Mouse (Mus musculus): ENCODE results near the gene Lpin2.

Gene Lpin2

DNA sequence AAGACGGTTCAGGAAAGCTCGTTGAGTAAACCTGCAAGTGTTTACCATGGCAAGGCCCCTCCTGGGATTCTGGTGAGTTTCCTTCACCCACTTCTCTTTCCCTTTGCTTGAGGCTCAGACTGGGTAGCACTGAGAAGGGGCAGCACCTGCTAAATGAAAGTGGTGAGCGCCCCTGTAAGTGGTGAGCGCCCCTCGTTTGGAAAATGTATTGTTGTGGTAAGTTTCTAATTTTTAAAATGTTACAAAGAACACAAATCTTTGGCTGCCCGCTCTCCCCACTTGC is 22.4 kb downstream of the Lpin2 start:
- DNase-seq = no peak

DNA sequence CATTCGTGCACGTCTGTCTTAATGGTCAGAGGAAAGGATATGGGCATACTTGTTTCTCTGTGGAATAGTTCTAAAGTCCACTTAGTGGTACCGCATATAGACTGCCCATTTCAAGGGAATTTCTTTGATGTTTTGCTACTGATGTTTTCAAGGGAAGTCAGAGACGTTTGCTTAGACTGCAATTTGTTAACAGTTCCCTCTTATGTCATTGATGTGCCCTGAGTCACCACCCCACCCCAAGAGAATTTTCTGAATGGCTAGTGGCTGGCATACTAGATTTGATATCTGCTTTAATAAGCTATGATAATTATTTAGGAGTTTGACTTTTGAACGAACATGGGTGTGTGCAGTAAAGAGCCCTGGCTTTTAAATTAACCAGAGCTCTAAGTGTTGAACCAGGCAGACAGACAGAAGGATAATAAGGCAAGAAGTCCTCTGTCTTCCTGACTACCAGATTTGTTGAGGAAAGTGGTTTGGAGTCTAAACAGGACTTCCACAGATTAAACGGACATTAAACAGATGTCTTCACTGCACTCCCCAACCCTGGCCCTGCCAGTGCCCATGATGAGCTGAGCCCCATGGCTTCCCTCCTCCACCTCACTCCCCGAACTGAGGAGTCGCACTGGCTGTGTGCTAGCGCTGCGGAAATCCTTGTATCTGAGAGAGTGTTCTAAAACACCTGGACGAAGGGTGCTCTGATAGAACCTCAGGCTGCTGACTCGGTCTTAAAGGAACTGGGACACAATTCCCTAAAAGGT is 24.0 kb downstream of the Lpin2 start:
- no peak for DNase-seq

DNA sequence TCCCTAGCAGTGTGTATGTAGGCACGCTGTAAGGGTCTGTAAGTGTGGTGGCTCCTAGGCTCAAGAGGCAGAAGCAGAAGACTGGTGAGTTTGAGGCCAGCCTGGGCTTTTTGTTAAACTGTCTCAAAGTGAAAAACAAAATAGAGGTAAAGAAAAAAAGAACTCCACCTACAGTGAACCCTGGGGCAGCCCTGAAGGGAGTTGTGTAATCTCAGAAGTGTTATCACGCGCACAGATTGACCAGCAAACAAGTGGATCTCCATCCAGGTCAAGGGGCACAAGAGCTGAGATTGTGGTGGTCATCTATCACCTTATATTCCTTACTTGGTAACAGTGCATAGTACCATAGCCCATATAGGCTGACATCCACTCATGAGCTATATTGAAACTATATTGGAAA is 24.9 kb downstream of the Lpin2 start:
- DNase-seq = no peak

DNA sequence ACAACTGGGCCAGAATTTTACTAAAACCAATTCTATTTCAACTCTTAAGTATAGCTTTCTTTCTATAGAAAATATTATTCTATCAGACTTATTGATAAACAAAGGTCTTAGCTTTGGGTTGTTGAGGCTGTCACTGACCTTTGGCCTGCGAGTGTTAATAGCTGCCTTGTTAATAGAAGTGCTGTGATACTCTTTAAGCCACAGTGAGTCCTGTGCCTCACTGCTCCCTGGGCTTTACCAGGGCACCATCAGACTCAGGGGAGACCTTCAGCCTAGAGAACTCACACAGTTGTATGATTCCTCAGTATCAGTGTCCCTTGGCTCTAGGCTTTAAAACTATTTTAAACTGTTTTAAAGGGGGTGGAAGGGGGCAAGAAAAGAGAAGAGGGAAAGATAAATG is 26.0 kb downstream of the Lpin2 start:
- DNase-seq = no peak

DNA sequence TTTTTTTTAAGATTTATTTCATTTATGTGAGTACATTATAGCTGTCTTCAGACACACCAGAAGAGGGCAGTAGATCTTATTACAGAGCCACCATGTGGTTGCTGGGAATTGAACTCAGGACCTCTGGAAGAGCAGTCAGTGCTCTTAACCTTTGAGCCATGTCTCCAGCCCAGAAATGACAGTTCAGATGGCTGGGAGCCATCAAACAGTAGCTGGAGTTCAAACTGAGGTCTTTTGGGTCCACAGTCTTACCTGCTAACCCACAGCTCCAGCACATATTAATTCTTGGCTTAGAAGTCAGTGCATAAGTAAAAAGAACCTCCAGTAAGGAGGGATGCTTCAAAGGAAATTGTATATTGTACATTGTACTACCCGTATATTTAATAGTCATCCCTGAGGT is 26.6 kb downstream of the Lpin2 start:
- no peak for DNase-seq

DNA sequence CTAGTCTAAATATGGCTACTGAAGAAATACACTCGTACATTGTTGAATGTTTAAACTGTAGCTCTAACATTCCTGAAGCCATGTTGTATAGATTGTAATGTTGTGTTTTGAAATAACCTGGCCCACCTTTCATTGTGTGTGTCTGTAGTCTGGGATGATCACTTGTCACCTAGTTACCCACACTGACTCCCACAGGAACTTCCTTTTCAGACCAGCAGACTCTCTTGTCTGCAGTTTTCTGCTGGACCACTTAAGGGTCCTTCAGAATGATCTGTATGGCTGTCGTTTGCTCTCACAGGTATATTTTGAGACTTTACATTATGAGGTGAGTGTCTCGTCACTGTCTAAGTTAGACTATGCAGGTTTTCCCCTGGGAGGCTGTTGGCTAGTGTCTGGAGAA is 27.6 kb downstream of the Lpin2 start:
- DNase-seq = no peak

DNA sequence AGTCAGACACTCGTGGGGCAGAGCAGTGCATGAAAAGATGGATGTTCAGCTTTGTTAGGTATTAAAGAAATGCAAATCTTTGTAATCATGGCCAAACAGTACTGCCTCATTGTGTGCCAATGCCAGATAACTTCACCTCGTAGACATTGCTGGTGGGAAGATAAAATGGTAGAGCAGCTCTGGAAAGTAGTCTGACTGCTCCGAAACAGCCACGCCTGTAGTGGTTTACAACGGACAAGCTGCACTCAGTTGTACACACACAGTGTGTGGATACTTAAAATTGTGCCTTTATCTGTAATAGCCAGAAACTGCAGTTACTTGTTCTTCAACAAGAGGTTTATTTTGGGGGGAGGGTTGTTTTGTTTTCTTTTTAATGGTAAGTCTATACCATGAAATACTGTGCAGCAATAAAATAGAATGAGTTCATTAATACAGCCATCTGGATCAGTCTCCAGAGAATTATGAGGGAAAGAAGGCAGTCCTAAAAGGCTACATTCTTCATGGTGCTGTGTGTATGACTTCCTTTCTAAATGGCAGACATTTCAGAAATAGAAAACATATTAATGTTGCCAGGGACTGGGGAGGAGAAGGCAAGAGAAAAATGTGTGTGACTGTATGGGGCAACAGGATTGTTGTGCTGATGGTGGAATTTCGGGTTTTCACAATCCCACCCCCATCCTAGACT is 29.7 kb downstream of the Lpin2 start:
- no peak for DNase-seq

DNA sequence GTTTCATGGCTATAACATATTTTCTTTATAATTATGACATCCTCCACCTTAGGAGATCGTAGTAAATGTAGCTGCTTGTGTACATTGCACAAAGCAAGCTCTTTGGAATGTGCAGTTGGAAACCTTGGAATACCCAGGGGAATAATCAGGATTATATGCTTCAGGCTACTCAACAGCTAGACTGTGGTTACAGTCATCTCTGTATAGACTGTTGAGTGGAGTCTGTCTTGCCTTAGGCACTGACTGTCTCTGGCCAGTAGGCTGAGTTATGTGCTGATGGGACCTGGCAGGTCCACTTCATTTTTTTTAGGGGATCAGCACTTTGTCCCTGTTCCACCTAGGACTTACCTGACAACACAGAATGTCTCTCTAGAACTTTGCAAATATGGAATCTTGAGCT is 31.3 kb downstream of the Lpin2 start:
- DNase-seq = no peak

DNA sequence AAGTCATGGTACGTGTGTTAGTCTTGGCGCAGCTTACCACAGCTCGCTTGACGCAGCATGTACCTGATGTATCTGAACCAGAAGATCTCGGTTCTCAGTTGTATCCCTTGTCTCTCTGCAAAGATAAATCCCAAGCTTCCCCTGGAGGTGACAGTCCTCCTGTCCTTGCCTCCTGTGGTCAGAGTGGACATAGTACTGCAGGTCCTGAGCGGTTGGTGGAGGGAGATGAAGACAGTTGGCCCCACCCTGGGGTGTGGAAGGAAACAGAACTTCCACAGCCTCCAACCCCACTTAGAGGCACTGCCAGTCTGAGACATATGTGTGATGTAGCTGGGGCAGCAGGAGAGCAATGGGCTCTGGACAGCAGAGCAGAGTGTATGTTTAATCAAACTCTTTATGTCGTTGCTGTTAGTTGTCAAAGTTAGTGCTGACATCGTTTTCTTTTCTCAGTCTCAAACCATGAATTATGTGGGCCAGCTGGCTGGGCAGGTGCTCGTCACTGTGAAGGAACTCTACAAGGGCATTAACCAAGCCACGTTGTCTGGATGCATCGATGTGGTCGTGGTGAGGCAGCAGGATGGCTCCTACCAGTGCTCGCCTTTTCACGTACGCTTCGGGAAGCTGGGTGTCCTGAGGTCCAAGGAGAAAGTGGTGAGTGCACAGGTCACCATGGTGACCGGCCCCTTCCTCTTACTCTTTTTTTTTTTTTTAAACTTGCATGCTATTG is 32.3 kb downstream of the Lpin2 start:
- DNase-seq = no peak

DNA sequence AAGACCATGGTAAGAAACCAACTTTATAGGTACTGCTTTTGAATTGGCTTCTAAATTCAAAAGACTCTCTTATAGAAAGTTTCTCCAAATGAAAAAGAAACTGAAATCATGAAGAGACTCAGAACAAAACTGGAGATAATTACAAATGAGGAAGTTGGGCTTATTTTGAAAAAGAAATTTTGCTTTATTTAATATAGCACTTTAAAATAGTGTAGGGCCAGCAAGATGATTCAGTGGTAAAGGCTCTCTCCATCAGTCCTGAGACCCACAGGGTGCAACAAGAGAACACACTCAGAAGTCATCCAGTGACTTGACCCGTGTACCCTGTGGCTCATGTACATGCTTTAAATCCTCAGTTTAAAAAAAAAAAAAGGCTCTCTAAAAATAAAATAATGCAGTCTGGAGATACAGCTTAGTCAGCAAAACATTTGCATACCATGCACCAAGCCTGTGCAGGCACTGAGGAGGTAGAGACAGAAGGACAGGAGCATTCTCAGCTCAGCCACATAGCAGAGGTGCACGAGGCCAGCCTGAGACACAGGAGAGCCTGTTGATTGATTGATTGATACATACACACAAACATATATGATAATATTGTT is 33.0 kb downstream of the Lpin2 start:
- no peak for DNase-seq

DNA sequence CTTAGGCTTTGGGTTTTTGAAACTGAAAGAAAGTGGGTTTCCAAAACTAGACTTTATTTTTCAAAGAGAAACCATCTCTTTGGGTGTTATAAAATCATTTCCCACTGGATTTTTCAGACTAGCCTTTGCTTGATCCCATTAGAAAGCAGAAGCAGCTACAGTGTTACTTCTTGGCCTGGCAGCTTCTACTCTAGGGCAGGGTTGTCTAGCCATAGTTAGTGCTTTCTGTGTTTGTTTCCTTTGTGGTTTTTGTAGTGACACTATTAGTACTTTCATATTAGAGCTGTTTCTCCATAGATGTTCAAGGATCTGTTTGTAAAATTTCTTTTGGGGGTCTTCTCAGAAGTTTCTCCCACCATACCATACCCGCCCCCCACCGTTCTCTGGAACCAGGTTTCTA is 33.9 kb downstream of the Lpin2 start:
- no peak for DNase-seq

DNA sequence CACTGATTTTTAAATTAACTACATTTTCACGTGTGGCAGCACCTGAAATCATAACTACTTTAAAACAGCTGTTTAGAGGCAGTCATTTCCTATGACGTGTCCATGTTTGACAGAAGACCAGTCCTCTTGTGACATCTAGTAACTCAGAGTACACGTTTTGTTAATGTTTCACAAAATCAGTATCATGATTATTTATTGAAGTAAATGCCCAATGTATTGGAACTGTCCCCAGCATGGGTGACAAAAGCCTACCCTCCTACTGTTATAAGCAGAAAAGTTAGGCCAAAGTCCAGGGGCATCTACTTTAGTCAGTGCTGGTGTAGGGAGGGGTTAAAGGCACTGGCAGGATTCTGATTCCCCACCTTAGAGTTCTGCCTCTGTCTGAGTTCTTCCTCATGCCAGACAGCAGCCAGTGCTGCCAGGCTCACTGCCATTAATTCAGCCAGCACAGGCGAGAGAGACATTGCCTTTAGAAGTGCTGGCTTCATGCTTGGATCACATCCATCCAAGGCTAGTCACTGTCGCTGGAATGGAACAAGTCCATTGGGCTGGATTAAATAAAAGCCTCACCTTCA is 34.8 kb downstream of the Lpin2 start:
- DNase-seq = no peak

DNA sequence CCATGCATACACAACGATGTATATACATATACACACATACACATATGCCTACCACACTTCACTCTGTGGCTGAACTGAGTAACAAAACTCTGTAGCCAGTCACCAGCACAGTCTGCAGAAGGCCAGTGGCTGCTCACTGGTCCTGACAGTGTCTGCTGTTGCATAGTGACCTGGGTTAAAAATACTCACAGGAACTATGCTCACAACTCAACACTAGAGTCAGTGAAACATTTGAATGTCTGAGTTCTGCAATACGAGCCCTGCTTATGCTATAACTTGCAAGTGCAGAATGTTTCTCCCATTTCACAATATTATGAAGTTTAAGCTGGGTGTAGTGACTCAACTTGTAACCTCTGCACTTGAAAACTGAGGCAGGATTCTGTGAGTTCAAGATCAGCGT is 39.0 kb downstream of the Lpin2 start:
- DNase-seq = no peak

DNA sequence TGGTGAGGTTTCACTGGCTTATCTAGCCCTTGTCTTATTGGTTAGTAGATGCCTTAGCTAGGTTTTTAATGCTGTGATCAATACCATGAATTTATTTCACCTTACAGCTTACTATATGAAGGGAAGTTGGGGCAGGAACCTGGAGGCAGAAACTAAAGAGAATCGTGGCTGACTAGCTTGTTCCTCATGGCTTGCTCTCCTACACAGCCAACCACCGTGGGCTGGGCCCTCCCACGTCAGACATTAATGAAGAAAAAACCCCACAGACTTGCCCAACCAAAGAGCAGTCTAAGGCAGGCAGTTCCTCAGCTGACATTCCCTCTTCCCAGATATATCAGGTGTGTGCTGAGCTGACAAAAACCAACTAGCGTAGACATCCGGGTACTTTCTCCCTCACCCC is 41.3 kb downstream of the Lpin2 start:
- DNase-seq = no peak

DNA sequence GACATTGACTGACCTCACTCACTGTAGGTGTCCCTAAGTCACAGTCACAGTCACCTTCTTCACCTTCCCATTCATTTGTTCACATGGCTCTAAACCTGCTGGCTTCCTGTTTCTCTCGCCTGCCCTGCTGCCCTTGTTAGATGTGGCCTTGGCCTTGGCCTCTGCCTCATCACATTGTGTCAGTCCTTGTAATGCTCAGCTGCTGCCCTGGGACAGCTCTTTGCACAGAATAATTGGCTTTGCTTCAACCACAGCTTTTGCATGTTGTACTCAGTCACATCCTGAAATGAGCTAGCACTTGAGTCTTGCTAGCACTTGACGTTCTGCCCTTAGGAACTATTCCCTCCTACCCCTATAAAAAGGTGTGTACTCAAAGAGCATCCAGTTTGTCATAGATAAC is 42.2 kb downstream of the Lpin2 start:
- no peak for DNase-seq

DNA sequence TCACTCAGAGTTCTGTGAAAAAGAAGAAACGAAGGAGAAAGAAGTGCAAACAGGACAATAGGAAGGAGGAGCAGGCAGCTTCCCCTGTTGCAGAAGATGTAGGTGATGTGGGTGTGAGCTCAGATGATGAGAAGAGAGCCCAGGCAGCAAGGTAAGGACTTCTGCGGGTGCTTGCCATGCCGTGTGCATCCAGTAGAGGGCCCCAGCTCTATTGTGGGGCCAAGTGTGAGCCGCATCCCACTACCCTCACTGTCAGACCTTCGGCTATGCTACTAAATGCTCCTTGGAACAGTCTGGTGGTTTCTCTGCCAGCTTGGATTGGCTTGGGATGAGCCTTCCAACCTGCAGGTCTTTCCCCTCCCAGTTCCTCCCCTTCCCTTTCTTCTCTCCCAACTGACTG is 42.7 kb downstream of the Lpin2 start:
- peak in 1 of 2 experiments; percentile 26 for DNase-seq

DNA sequence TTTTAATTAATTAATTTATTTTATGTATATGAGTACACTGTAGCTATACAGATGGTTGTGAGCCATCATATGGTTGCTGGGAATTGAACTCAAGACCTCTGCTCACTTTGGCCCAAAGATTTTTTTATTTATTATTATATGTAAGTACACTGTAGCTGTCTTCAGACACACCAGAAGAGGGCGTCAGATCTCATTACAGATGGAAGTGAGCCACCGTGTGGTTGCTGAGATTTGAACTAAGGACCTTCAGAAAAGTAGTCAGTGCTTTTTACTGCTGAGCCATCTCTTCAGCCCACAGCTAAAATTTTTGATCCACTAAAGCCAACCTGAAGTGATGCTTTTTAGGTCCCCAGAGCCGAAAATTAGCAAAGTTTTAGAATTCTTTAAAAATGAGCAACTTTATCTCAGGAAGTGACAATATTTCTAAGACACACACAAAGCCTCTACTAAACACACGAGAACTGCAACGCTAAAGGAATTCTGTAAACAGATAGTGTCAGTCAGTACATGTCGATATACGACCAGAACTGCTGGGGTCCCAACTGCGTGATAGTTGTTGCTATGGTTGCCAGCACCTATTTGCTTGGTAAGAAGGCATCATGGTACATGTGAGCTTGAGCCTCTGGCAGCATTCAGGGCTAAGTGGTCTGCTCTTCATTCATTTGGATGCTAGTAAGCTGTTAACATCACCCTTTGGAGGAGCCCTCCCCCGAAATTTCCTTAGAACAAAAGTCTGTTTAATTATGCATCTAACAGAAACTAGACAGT is 45.0 kb downstream of the Lpin2 start:
- no peak for DNase-seq

DNA sequence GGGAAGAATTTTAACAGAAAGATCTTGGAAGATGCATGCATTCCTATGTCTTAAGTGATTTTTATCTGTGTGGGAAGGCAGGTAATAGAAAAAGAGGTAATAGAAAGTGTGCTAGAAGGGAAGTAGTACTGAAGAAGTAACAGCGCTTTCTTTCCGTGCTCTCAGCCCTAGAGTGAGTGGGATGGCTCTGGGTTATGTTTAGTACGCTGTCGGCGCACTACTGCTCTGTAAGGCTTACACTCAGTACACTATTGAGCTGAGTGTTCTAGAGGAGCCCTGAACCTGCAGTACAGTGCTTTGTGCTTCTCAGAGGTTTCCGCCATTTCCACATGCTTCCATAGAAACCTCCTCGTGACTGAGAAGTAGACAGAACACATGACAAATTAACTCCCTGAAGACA is 46.3 kb downstream of the Lpin2 start:
- no peak for DNase-seq

DNA sequence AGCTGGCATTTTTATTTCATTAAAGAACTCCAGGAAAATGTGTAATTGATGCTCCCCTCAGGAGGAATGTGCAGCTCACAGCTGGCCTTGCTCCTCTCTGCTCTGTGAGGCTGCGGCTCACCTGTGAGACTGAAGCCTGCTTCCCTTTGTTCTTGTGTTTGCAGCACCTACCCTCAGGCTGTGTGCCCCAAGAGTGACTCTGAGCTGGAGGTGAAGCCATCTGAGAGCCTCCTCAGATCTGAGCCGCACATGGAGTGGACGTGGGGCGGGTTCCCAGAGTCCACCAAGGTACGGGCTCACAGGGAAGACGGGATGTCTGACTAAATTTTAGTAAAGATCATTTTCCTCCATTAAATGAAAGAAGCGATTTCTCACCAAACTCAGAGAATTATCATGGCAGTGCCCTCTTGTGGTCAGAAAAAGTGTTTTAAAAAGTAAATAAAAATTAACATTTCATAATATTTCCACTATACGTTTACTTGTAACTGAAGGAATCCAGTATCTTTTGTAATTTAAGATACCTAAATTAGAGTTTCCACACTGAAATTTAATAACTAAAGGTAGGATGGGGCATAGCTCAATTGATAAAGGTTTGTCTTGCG is 47.8 kb downstream of the Lpin2 start:
- DNase-seq = no peak

DNA sequence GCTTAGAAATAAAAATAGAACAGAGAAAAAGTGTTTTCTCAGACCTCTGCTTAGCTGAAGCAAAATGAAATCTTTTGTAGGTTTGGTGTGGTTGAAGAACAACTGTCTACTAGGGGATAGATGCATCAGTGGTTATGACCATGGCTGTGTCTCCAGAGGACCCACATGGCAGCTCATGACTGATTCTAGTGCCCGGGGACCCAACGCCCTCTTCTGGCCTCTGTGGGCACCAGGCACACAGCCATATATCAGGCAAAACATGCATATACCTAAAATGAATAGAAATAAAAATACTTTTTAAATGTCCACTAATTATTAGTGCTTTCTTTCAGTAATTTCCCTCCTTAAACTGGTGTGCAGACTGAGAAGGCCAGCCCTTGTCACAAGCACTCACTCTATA is 49.6 kb downstream of the Lpin2 start:
- DNase-seq = no peak

DNA sequence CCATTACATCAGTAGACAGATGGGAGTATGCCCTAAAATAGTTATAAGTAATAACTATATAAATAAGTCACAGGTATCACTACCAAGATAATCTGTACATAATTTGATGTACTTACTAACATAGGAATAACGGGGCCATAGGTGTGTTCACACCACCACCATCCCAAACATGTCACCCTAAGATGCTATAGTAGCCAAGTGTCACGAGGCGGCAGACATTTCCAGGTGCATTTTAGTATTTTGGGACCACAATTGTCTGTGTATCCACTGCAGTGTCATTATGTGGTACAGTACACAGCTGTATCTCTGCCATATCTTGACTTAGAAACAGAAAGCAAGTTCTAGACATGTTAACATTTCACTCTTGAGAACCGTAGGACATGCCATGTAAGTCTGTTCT is 50.9 kb downstream of the Lpin2 start:
- no peak for DNase-seq

DNA sequence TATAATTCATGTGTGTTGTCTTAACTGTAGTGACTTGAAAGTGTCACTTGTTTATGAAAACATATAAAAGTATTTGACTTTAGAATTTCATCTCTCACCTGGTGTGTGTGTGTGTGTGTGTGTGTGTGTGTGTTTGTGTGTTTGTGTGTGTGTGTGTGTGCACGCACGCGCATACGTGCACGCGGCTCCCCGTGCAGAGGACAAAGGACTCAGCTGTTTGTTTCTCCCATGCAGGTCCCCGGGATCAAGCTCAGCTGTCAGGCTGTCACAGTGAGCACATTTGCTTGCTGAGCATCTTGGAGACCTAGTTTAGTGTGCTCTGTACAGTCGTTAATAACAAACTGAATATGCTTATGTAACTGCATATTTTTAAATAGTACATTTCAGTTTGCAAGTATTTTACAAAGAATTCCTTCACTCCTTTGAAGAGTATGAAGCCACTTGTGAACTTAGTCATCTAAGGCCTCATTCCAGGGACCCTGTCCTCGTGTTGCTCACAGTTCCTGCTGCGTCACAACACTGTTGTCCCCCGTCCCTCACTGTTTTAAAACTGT is 51.8 kb downstream of the Lpin2 start:
- DNase-seq = no peak
